Mouse (Mus musculus): ENCODE measurements around the gene 4930467E23Rik. TPM values are rescaled to one million over a fixed set of nuclear protein-coding genes. Genes with fewer than 3 reads are reported as not detected.
"Not testable (repeated sequence)": the region's sequence is repeated elsewhere in the genome, so short reads cannot be mapped to it uniquely, and the experiment has no call there.

4930467E23Rik gene
- polyA plus RNA-seq, 1 experiment from 2014 or later = not detected

- DNase-seq (ENCODE audit: low spot score); H3K4me1 ChIP-seq; H3K36me3 ChIP-seq; H3K9me3 ChIP-seq (replicated peaks); H3K4me3 ChIP-seq; H3K27ac ChIP-seq; H3K27me3 ChIP-seq (ENCODE audit: low read depth, poor library complexity, severe bottlenecking): not testable (repeated sequence)
- WGBS = 78% methylated on average over 2 of the region's 4 CpGs
Measured at GRCm38 (mm10) chr8:19704441-19705215, 24.7 kb upstream of the 4930467E23Rik start.

GRCm38 (mm10) chr8:19705216-19705600 lies 24.2 kb upstream of the 4930467E23Rik start:
- WGBS = 85% methylated on average over 9 of the region's 9 CpGs
- not testable (repeated sequence) for H3K27ac ChIP-seq; DNase-seq (ENCODE audit: low spot score)

GRCm38 (mm10) chr8:19706101-19706725 lies 23.2 kb upstream of the 4930467E23Rik start:
- H3K4me3 ChIP-seq; H3K27me3 ChIP-seq (ENCODE audit: low read depth, poor library complexity, severe bottlenecking); H3K9me3 ChIP-seq (replicated peaks); H3K4me1 ChIP-seq; DNase-seq (ENCODE audit: low spot score); H3K36me3 ChIP-seq; H3K27ac ChIP-seq: not testable (repeated sequence)
- WGBS = 87% methylated on average over 4 of the region's 4 CpGs

More at GRCm38 (mm10) chr8:19705216-19705600, 24.2 kb upstream of the 4930467E23Rik start:
- H3K36me3 ChIP-seq; H3K4me1 ChIP-seq; H3K27me3 ChIP-seq (ENCODE audit: low read depth, poor library complexity, severe bottlenecking); H3K9me3 ChIP-seq (replicated peaks); H3K4me3 ChIP-seq: not testable (repeated sequence)

- 74% methylated on average over 7 of the region's 7 CpGs for WGBS
- H3K4me3 ChIP-seq; H3K4me1 ChIP-seq; H3K27ac ChIP-seq; H3K36me3 ChIP-seq; H3K27me3 ChIP-seq (ENCODE audit: low read depth, poor library complexity, severe bottlenecking); H3K9me3 ChIP-seq (replicated peaks): not testable (repeated sequence)
- DNase-seq (ENCODE audit: low spot score) = peak; percentile 65
Measured at GRCm38 (mm10) chr8:19706918-19707760, 22.2 kb upstream of the 4930467E23Rik start.

- not testable (repeated sequence) for H3K9me3 ChIP-seq (replicated peaks); H3K4me3 ChIP-seq; H3K27ac ChIP-seq; H3K36me3 ChIP-seq; H3K4me1 ChIP-seq; H3K27me3 ChIP-seq (ENCODE audit: low read depth, poor library complexity, severe bottlenecking); DNase-seq (ENCODE audit: low spot score)
- 84% methylated on average over 13 of the region's 15 CpGs for WGBS
Measured at GRCm38 (mm10) chr8:19707761-19708443, 21.5 kb upstream of the 4930467E23Rik start.

GRCm38 (mm10) chr8:19708976-19709375 lies 20.4 kb upstream of the 4930467E23Rik start:
- H3K9me3 ChIP-seq (replicated peaks); DNase-seq (ENCODE audit: low spot score); H3K36me3 ChIP-seq; H3K4me3 ChIP-seq; H3K4me1 ChIP-seq; H3K27ac ChIP-seq; H3K27me3 ChIP-seq (ENCODE audit: low read depth, poor library complexity, severe bottlenecking): not testable (repeated sequence)

GRCm38 (mm10) chr8:19709488-19709887 lies 19.9 kb upstream of the 4930467E23Rik start:
- not testable (repeated sequence) for H3K27me3 ChIP-seq (ENCODE audit: low read depth, poor library complexity, severe bottlenecking); H3K4me1 ChIP-seq; H3K4me3 ChIP-seq; H3K36me3 ChIP-seq; H3K27ac ChIP-seq; H3K9me3 ChIP-seq (replicated peaks)
- DNase-seq (ENCODE audit: low spot score) = peak; percentile 29
- 88% methylated on average over 4 of the region's 4 CpGs for WGBS

- DNase-seq (ENCODE audit: low spot score); H3K4me1 ChIP-seq; H3K27me3 ChIP-seq (ENCODE audit: low read depth, poor library complexity, severe bottlenecking); H3K4me3 ChIP-seq; H3K36me3 ChIP-seq; H3K9me3 ChIP-seq (replicated peaks); H3K27ac ChIP-seq: not testable (repeated sequence)
- WGBS = 92% methylated on average over 9 of the region's 9 CpGs
Measured at GRCm38 (mm10) chr8:19711171-19711860, 18.1 kb upstream of the 4930467E23Rik start.

- not testable (repeated sequence) for H3K36me3 ChIP-seq; H3K9me3 ChIP-seq (replicated peaks); H3K4me1 ChIP-seq; H3K27ac ChIP-seq; H3K27me3 ChIP-seq (ENCODE audit: low read depth, poor library complexity, severe bottlenecking); DNase-seq (ENCODE audit: low spot score); H3K4me3 ChIP-seq
- 89% methylated on average over 2 of the region's 2 CpGs for WGBS
Measured at GRCm38 (mm10) chr8:19712227-19712750, 17.1 kb upstream of the 4930467E23Rik start.

- 81% methylated on average over 4 of the region's 4 CpGs for WGBS
- H3K27ac ChIP-seq; H3K36me3 ChIP-seq; DNase-seq (ENCODE audit: low spot score); H3K27me3 ChIP-seq (ENCODE audit: low read depth, poor library complexity, severe bottlenecking); H3K4me1 ChIP-seq; H3K9me3 ChIP-seq (replicated peaks); H3K4me3 ChIP-seq: not testable (repeated sequence)
Measured at GRCm38 (mm10) chr8:19712816-19713215, 16.6 kb upstream of the 4930467E23Rik start.

- DNase-seq (ENCODE audit: low spot score) = not testable (repeated sequence)
- 86% methylated on average over 7 of the region's 7 CpGs for WGBS
Measured at GRCm38 (mm10) chr8:19713232-19713834, 16.0 kb upstream of the 4930467E23Rik start.

GRCm38 (mm10) chr8:19714426-19714825 lies 14.9 kb upstream of the 4930467E23Rik start:
- H3K4me3 ChIP-seq; H3K36me3 ChIP-seq; DNase-seq (ENCODE audit: low spot score); H3K9me3 ChIP-seq (replicated peaks); H3K27ac ChIP-seq; H3K27me3 ChIP-seq (ENCODE audit: low read depth, poor library complexity, severe bottlenecking); H3K4me1 ChIP-seq: not testable (repeated sequence)
- 88% methylated on average over 2 of the region's 2 CpGs for WGBS

More at GRCm38 (mm10) chr8:19713232-19713834, 16.0 kb upstream of the 4930467E23Rik start:
- not testable (repeated sequence) for H3K9me3 ChIP-seq (replicated peaks); H3K4me1 ChIP-seq; H3K27ac ChIP-seq; H3K27me3 ChIP-seq (ENCODE audit: low read depth, poor library complexity, severe bottlenecking); H3K36me3 ChIP-seq; H3K4me3 ChIP-seq
